Mouse (Mus musculus) neural tube, embryonic 14.5 days (tissue): ENCODE results near the gene Sycp2l. TPM values are rescaled to one million over a fixed set of nuclear protein-coding genes. Genes with fewer than 3 reads are reported as not detected.

Experiments
- ATAC-seq: fragments of 200-750 bp; cut with Nextera tagmentation; 2 replicates; pipeline ENCODE4 v1.8.0; 2017; ENCODE audit warnings: low read depth, mild to moderate bottlenecking, moderate TSS enrichment, moderate library complexity
- H3K27ac ChIP-seq: fragments of 300-500 bp; sonication (generic); 2 replicates; pipeline ENCODE4 v1.5.1; 2014; ENCODE audit warnings: low read depth, mild to moderate bottlenecking, control low read depth, low read length, moderate library complexity, mixed read lengths
- H3K27me3 ChIP-seq: fragments of 300-500 bp; sonication (generic); 2 replicates; pipeline ENCODE4 v1.6.1; 2014; ENCODE audit warnings: low read length; ENCODE audit not compliant: control insufficient read depth, insufficient read depth
- H3K36me3 ChIP-seq: fragments of 300-500 bp; sonication (generic); 2 replicates; pipeline ENCODE4 v1.6.1; 2014; ENCODE audit warnings: low read length, mixed read lengths; ENCODE audit not compliant: control insufficient read depth, insufficient read depth
- H3K4me1 ChIP-seq: fragments of 300-500 bp; sonication (generic); 2 replicates; pipeline ENCODE4 v1.6.1; 2014; ENCODE audit warnings: low read length; ENCODE audit not compliant: control insufficient read depth, insufficient read depth
- H3K4me2 ChIP-seq: fragments of 300-500 bp; sonication (generic); 2 replicates; pipeline ENCODE4 v1.6.1; 2014; ENCODE audit warnings: mild to moderate bottlenecking, low read depth, low read length, control low read depth
- H3K4me3 ChIP-seq: fragments of 300-500 bp; sonication (generic); 2 replicates; pipeline ENCODE4 v1.5.1; 2014; ENCODE audit warnings: low read depth, low read length, control low read depth, mixed read lengths
- H3K9ac ChIP-seq: fragments of 300-500 bp; sonication (generic); replicated peaks from 2 replicates; pipeline ENCODE4 v1.6.1; 2014; ENCODE audit warnings: low read depth, mild to moderate bottlenecking, control low read depth, low read length, mixed read lengths
- H3K9me3 ChIP-seq: fragments of 300-500 bp; sonication (generic); 2 replicates; pipeline ENCODE4 v1.6.1; 2016; ENCODE audit warnings: low read length; ENCODE audit not compliant: control insufficient read depth
- WGBS: fragments of 180-500 bp; shearing (Covaris S2); extraction: QIAGEN DNeasy Blood & Tissue Kit; methylation state at CpG from one replicate; pipeline ENCODE4 v1.1.7; 2014; 5-methylcytosine and 5-hydroxymethylcytosine counted together
- polyA plus RNA-seq: library from polyadenylated mRNA; unstranded; fragments of >200 nt; fragmentation: Nextera tagmentation; extraction: Ambion mirVana; gene quantifications from 2 replicates; pipeline ENCODE4 v1.2.1, GENCODE M21; 2014

Gene Sycp2l
- polyA plus RNA-seq, 1 experiment from 2014 or later, result not detected

DNA sequence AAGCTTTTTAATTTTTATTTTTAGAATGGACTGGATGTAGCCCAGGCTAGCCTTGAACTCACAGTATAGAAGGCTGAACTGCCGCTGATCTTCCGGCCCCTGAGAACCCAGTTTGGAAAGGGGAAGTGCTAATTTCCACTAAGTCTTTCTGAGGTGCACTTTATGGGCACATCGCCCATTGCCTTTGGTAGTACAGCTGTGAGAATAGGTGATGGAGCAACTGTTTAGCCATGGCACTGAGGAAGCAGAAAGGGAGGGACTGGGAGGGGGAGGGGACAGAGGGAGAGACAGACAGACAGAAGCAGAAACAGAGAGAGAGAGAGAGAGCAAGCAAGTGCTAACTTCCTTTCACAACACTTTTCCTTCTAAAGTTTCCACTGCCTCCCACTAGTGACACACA is 29.6 kb upstream of the Sycp2l start:
- Histone ChIP-seq H3K27ac (no peak overlapping the region), H3K9ac (no peak overlapping the region), H3K4me3 (no peak overlapping the region), H3K9me3 (no peaks in the 10 kb centered on the region), H3K27me3 (no peaks in the 10 kb centered on the region), H3K4me2 (no peak overlapping the region), H3K36me3 (no peaks in the 10 kb centered on the region), H3K4me1 (no peaks in the 10 kb centered on the region)
- WGBS, result 83% methylated on average over 3 of the region's 3 CpGs
- ATAC-seq, result no peak

DNA sequence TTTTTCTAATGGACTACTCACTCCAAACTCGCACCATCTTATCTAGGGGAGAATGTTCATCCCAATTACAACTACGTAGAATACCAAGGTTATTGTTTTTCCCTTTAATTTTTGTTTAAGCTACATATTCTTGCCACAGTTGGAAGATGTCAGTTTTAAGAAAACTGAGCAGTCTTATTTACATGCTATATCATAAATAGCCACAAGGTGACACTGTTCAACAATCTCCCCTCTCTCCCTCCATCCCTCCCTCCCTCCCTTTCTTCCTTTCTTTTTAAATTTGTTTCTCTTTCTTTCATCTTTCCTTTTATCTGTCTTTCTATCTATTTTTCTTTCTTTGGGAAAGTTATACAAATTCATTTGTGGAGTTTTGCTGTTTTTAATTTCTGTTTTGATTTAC is 29.0 kb upstream of the Sycp2l start:
- WGBS, result 29% methylated on average over 2 of the region's 2 CpGs
- no peaks in the 10 kb centered on the region for H3K36me3 ChIP-seq
- no peak overlapping the region for H3K9ac ChIP-seq
- H3K9me3 ChIP-seq, result no peaks in the 10 kb centered on the region
- no peak overlapping the region for H3K4me2 ChIP-seq
- H3K4me1 ChIP-seq, result no peaks in the 10 kb centered on the region
- no peak overlapping the region for H3K27ac ChIP-seq
- ATAC-seq, result no peak
- H3K4me3 ChIP-seq, result no peak overlapping the region
- H3K27me3 ChIP-seq, result no peaks in the 10 kb centered on the region

DNA sequence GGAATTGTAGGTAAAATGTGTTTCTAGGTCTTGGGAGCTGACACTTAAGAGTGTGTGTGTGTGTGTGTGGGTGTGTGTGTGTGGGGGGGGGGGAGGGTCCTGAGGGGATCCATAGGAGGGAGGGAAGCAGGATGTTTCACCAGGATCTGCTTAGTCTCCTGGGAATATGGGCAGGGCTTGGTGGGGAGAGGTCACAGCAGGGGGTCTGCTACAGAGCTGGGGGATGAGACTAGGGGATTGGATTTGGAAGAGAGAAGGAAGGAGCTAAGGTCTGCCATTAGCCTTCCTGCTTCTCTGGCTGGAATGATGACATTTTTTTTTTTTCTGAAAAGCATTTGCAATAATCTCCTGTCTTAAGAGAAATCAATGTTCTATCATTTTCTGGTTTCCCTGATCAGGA is 25.4 kb upstream of the Sycp2l start:
- Histone ChIP-seq H3K4me1 (no peaks in the 10 kb centered on the region), H3K27me3 (no peaks in the 10 kb centered on the region), H3K9me3 (no peaks in the 10 kb centered on the region), H3K36me3 (no peaks in the 10 kb centered on the region), H3K4me3 (no peak overlapping the region), H3K27ac (no peak overlapping the region), H3K4me2 (no peak overlapping the region), H3K9ac (no peak overlapping the region)
- no peak for ATAC-seq

- H3K4me3 ChIP-seq, result no peak overlapping the region
- H3K9me3 ChIP-seq, result no peaks in the 10 kb centered on the region
- H3K27me3 ChIP-seq, result no peaks in the 10 kb centered on the region
- no peak overlapping the region for H3K9ac ChIP-seq
- H3K27ac ChIP-seq, result no peak overlapping the region
- WGBS, result 35% methylated on average over 10 of the region's 10 CpGs
- H3K36me3 ChIP-seq, result no peaks in the 10 kb centered on the region
- no peak overlapping the region for H3K4me2 ChIP-seq
- no peak for ATAC-seq
- H3K4me1 ChIP-seq, result no peaks in the 10 kb centered on the region
Measured at GRCm38 (mm10) chr13:41091271-41091670, 22.8 kb upstream of the Sycp2l start.

GRCm38 (mm10) chr13:41094160-41094559 is 19.9 kb upstream of the Sycp2l start:
- H3K9ac ChIP-seq, result no peak overlapping the region
- no peak overlapping the region for H3K4me3 ChIP-seq
- no peak overlapping the region for H3K27ac ChIP-seq
- no peaks in the 10 kb centered on the region for H3K36me3 ChIP-seq
- no peak for ATAC-seq
- H3K4me1 ChIP-seq, result no peaks in the 10 kb centered on the region
- H3K27me3 ChIP-seq, result no peaks in the 10 kb centered on the region
- WGBS, result 70% methylated on average over 10 of the region's 10 CpGs
- H3K9me3 ChIP-seq, result no peaks in the 10 kb centered on the region
- H3K4me2 ChIP-seq, result no peak overlapping the region

DNA sequence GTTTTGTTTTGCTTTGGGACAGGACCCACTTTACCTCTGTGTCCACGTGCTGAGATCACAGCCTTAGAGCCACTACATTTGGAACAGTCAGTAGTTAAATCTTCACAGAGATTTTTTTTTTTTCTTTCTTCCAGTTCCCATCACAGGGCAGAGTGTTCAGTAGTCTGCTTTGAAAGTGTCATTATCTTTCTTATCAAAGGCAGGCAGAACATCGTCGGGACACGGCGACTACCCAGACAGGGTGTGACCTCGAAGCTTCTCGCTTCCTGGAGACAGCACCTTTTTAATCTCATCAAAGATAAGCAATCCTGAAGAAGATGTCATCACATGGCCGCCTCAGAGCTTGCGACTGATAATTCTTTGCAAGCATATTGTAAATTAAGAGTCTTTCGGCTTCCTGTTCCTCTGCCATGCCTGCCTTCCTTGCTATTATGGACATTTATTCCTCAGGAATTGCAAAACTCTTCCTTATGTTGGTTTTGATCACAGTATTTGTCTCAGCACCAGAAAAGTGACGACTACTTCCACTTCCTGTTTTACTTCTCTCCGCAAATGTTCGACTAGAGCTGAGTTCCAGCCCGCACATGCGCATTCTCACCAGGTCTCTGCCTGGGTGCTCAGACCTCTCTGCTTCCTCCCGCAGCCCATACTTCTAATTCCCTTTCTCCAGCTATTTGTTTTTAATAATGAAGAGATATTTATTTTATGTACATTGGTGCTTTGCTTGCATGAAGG is 16.6 kb upstream of the Sycp2l start:
- Histone ChIP-seq H3K4me2 (no peak overlapping the region), H3K4me3 (no peak overlapping the region), H3K9ac (no peak overlapping the region), H3K9me3 (no peaks in the 10 kb centered on the region), H3K27ac (no peak overlapping the region), H3K36me3 (no peaks in the 10 kb centered on the region), H3K27me3 (no peaks in the 10 kb centered on the region), H3K4me1 (no peaks in the 10 kb centered on the region)
- ATAC-seq, result no peak
- 87% methylated on average over 16 of the region's 16 CpGs for WGBS

DNA sequence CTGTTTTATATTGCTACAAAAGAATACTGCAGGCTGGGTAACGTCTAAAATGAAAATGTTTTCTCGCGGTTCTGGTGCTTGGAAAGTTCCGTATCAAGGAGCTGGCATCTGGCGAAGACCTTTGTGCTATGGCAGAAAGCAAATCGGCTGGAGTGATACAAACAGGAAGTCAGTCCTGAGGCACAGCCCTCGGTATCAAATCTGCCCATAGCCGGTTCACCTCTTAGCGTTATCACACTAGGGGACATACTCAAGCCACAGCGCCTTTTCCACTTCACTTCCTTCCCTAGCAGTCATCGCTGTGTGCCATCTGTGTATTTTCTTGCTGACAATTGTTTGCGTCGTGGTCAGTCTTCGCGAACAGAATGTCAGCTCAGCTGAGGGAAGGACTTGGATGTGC is 15.8 kb upstream of the Sycp2l start:
- no peak overlapping the region for H3K4me3 ChIP-seq
- no peaks in the 10 kb centered on the region for H3K4me1 ChIP-seq
- no peak overlapping the region for H3K4me2 ChIP-seq
- H3K9me3 ChIP-seq, result no peaks in the 10 kb centered on the region
- no peak overlapping the region for H3K9ac ChIP-seq
- no peaks in the 10 kb centered on the region for H3K27me3 ChIP-seq
- ATAC-seq, result no peak
- 90% methylated on average over 15 of the region's 15 CpGs for WGBS
- no peak overlapping the region for H3K27ac ChIP-seq
- no peaks in the 10 kb centered on the region for H3K36me3 ChIP-seq

DNA sequence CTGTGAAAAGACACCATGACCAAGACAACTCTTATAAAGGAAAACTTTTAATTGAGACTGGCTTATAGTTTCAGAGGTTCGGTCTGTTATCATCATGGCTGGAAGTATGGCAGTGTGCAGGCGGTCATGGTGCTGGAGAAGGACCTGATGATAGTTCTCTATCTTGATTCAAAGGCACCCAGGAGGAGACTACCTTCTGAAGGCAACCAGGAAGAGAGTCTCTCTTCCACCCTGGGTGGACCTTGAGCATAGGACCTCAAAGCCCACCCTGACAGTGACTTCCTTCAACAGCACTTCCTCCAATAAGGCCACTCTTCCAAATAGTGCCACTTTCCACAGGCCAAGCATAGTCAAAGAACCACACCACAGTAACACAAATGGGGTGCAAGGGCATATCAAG is 14.1 kb upstream of the Sycp2l start:
- no peak for ATAC-seq
- no peaks in the 10 kb centered on the region for H3K9me3 ChIP-seq
- H3K4me1 ChIP-seq, result no peaks in the 10 kb centered on the region
- H3K27ac ChIP-seq, result no peak overlapping the region
- H3K27me3 ChIP-seq, result no peaks in the 10 kb centered on the region
- H3K36me3 ChIP-seq, result no peaks in the 10 kb centered on the region
- H3K4me2 ChIP-seq, result no peak overlapping the region
- 94% methylated on average over 2 of the region's 2 CpGs for WGBS
- H3K9ac ChIP-seq, result no peak overlapping the region
- no peak overlapping the region for H3K4me3 ChIP-seq

GRCm38 (mm10) chr13:41103841-41104525 is 10.1 kb upstream of the Sycp2l start:
- Histone ChIP-seq H3K4me3 (no peak overlapping the region), H3K27me3 (no peaks in the 10 kb centered on the region), H3K9ac (no peak overlapping the region), H3K36me3 (no peaks in the 10 kb centered on the region), H3K4me2 (no peak overlapping the region), H3K9me3 (no peaks in the 10 kb centered on the region), H3K4me1 (no peaks in the 10 kb centered on the region), H3K27ac (no peak overlapping the region)
- WGBS, result 84% methylated on average over 12 of the region's 12 CpGs
- ATAC-seq, result no peak
